Mouse (Mus musculus): Measurements from ENCODE around the gene Gm11437.

The Gm11437 gene

DNA sequence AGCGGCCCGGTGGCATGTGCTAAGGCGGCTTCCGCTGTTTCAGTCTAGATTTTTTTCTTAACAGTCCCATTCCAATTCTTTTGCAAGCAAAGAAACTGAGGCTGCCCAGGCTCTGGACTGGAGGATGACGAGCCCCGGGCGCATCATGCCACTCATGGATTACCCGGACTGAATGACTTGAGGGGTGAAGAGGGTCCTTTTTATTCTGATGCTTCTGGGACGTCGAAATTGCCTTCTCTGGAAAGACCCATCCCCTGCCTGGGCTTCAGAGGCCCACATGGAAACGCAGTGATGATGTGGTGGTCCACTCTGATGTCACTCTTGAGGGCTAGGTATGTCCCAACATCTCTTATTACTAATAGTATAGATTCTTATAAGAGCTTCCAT, 37.5 kb downstream of the Gm11437 start:
- H3K27me3 ChIP-seq (ENCODE audit: insufficient read depth, low read length): no peaks in the 10 kb centered on the region
- no peaks in the 10 kb centered on the region for H3K9me3 ChIP-seq (ENCODE audit: low read length)
- peaks cover 28% of the 10 kb centered on the region for H3K36me3 ChIP-seq (ENCODE audit: insufficient read depth, low read length)
- peaks cover 46% of the 10 kb centered on the region for H3K4me1 ChIP-seq (replicated peaks; ENCODE audit: low read depth, low read length)
- no peak for TF ChIP-seq NANOG (IDR thresholded peaks at IDR 0.05; ENCODE audit: borderline replicate concordance, low read length)
- TF ChIP-seq CTCF (conservative IDR thresholded peaks at IDR 0.05; ENCODE audit: low read length): no peak
- TF ChIP-seq POU5F1 (IDR thresholded peaks at IDR 0.05; ENCODE audit: borderline replicate concordance, low read length): no peak
- peak overlapping the region; percentile 90 for H3K4me3 ChIP-seq (replicated peaks; ENCODE audit: low read length)

DNA sequence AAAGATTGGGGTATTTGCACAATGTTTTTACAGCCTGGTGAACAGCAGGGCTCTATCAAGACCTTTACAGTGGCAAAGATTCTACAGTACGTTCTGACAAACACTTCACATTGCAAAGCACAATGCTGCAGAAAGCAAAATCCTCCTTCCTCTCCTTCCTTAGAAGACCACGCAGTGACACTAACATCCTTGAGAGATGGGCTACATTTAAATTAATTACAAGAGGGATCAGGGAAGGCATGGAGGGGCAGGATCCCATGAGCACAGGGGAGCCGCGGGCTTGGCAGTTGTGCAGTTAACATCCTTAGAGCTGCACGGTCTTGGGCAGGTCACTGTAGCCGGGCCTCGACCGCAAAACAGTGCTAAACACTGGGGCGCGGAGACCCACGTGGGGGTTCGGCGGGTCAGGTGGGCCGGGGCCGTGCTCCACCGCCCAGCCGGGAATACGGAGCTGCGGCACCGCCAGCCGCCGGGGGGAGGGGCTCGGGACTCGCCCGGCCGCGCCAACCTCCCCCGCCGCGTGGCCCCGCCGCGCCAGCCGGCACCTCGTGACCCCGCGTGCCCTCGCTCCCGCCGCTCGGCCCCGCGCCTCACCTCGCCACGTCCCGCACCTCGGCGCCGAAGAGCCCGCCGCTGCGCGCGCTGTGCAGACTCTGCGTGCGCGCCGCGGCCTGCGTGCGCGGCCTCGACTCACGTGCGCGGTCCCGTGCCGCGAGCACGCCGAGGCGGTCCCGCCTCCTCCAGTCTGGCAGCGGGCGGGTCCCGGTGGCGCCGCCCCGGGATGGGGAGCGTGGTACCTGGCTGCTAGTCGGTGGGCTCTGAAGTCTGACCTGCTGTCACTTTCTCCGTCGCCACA, 38.1 kb downstream of the Gm11437 start, which contains the start of the genes Tada2a and Acaca:
Gene Tada2a (minus strand): TSS at position 658 of the 856 bp plus-strand sequence.
Gene Acaca (plus strand): TSS at position 730 of the 856 bp plus-strand sequence.
- TF ChIP-seq NANOG (IDR thresholded peaks at IDR 0.05; ENCODE audit: borderline replicate concordance, low read length) (no peak), CTCF (conservative IDR thresholded peaks at IDR 0.05; ENCODE audit: low read length) (no peak), POU5F1 (IDR thresholded peaks at IDR 0.05; ENCODE audit: borderline replicate concordance, low read length) (no peak)

GRCm38 (mm10) chr11:84127977-84128376, 39.3 kb downstream of the Gm11437 start:
- Histone ChIP-seq H3K9me3 (ENCODE audit: low read length) (no peaks in the 10 kb centered on the region), H3K4me1 (replicated peaks; ENCODE audit: low read depth, low read length) (peaks cover 46% of the 10 kb centered on the region), H3K36me3 (ENCODE audit: insufficient read depth, low read length) (peaks cover 44% of the 10 kb centered on the region), H3K4me3 (replicated peaks; ENCODE audit: low read length) (peak overlapping the region; percentile 90), H3K27me3 (ENCODE audit: insufficient read depth, low read length) (no peaks in the 10 kb centered on the region)
- TF ChIP-seq POU5F1 (IDR thresholded peaks at IDR 0.05; ENCODE audit: borderline replicate concordance, low read length): no peak
- TF ChIP-seq NANOG (IDR thresholded peaks at IDR 0.05; ENCODE audit: borderline replicate concordance, low read length): no peak
- 0 out of 2 replicates have a peak, but pooled peaks have one; percentile 11 for TF ChIP-seq CTCF (conservative IDR thresholded peaks at IDR 0.05; ENCODE audit: low read length)

More for the DNA sequence above, 38.1 kb downstream of the Gm11437 start, which contains the start of the genes Tada2a and Acaca:
- no peaks in the 10 kb centered on the region for H3K9me3 ChIP-seq (ENCODE audit: low read length)
- H3K27me3 ChIP-seq (ENCODE audit: insufficient read depth, low read length): no peaks in the 10 kb centered on the region
- peaks cover 46% of the 10 kb centered on the region for H3K4me1 ChIP-seq (replicated peaks; ENCODE audit: low read depth, low read length)
- H3K36me3 ChIP-seq (ENCODE audit: insufficient read depth, low read length): peaks cover 34% of the 10 kb centered on the region
- H3K4me3 ChIP-seq (replicated peaks; ENCODE audit: low read length): peak within 1 kb of the TSS; percentile 90

- TF ChIP-seq POU5F1 (IDR thresholded peaks at IDR 0.05; ENCODE audit: borderline replicate concordance, low read length) (no peak), NANOG (IDR thresholded peaks at IDR 0.05; ENCODE audit: borderline replicate concordance, low read length) (peak; percentile 79; the same call in 1 of the 2 replicates)
- H3K27me3 ChIP-seq (ENCODE audit: insufficient read depth, low read length): no peaks in the 10 kb centered on the region
- H3K4me1 ChIP-seq (replicated peaks; ENCODE audit: low read depth, low read length): peaks cover 16% of the 10 kb centered on the region
- peaks cover 98% of the 10 kb centered on the region for H3K36me3 ChIP-seq (ENCODE audit: insufficient read depth, low read length)
- H3K9me3 ChIP-seq (ENCODE audit: low read length): no peaks in the 10 kb centered on the region
- no peak overlapping the region for H3K4me3 ChIP-seq (replicated peaks; ENCODE audit: low read length)
Observed at GRCm38 (mm10) chr11:84121051-84121956, 46.0 kb downstream of the Gm11437 start.

- TF ChIP-seq POU5F1 (IDR thresholded peaks at IDR 0.05; ENCODE audit: borderline replicate concordance, low read length): no peak
- no peak for TF ChIP-seq CTCF (conservative IDR thresholded peaks at IDR 0.05; ENCODE audit: low read length)
- TF ChIP-seq NANOG (IDR thresholded peaks at IDR 0.05; ENCODE audit: borderline replicate concordance, low read length): no peak
- Histone ChIP-seq H3K4me1 (replicated peaks; ENCODE audit: low read depth, low read length) (peaks cover 6% of the 10 kb centered on the region; the same call in 1 of the 2 replicates), H3K36me3 (ENCODE audit: insufficient read depth, low read length) (peaks cover 99% of the 10 kb centered on the region), H3K4me3 (replicated peaks; ENCODE audit: low read length) (no peak overlapping the region), H3K27me3 (ENCODE audit: insufficient read depth, low read length) (no peaks in the 10 kb centered on the region), H3K9me3 (ENCODE audit: low read length) (no peaks in the 10 kb centered on the region)
Observed at GRCm38 (mm10) chr11:84117431-84117830, 49.8 kb downstream of the Gm11437 start.

- Histone ChIP-seq H3K36me3 (ENCODE audit: insufficient read depth, low read length) (peaks cover 96% of the 10 kb centered on the region), H3K4me1 (replicated peaks; ENCODE audit: low read depth, low read length) (no peaks in the 10 kb centered on the region; the same call in 1 of the 2 replicates), H3K9me3 (ENCODE audit: low read length) (no peaks in the 10 kb centered on the region), H3K27me3 (ENCODE audit: insufficient read depth, low read length) (no peaks in the 10 kb centered on the region), H3K4me3 (replicated peaks; ENCODE audit: low read length) (no peak overlapping the region)
- TF ChIP-seq CTCF (conservative IDR thresholded peaks at IDR 0.05; ENCODE audit: low read length) (peak; percentile 44), NANOG (IDR thresholded peaks at IDR 0.05; ENCODE audit: borderline replicate concordance, low read length) (no peak), POU5F1 (IDR thresholded peaks at IDR 0.05; ENCODE audit: borderline replicate concordance, low read length) (no peak)
Observed at GRCm38 (mm10) chr11:84116221-84116620, 51.1 kb downstream of the Gm11437 start.

GRCm38 (mm10) chr11:84115646-84116045, 51.6 kb downstream of the Gm11437 start:
- no peak overlapping the region for H3K4me3 ChIP-seq (replicated peaks; ENCODE audit: low read length)
- TF ChIP-seq CTCF (conservative IDR thresholded peaks at IDR 0.05; ENCODE audit: low read length): no peak
- no peak for TF ChIP-seq NANOG (IDR thresholded peaks at IDR 0.05; ENCODE audit: borderline replicate concordance, low read length)
- no peak for TF ChIP-seq POU5F1 (IDR thresholded peaks at IDR 0.05; ENCODE audit: borderline replicate concordance, low read length)

DNA sequence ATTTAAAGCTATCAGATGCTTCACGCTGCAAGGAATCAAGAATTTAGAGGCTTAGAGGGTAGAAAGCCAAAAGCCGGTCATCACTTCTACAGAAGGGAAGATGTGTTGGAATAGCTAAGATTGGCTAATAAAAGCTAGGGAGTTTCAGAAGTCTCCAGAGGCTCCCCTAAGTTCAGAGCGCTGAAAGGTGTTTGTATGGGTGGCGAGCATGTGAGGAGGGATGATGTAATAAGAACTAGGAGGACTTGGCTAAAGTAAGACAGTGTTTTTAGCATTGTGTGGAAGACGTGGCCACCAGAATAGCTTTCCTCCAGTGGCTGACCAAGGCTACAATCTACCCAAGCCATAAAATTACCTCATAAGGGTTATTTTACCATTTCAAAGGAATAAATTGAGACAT, 53.7 kb downstream of the Gm11437 start:
- Histone ChIP-seq H3K4me1 (replicated peaks; ENCODE audit: low read depth, low read length) (no peaks in the 10 kb centered on the region), H3K36me3 (ENCODE audit: insufficient read depth, low read length) (peaks cover 94% of the 10 kb centered on the region), H3K27me3 (ENCODE audit: insufficient read depth, low read length) (no peaks in the 10 kb centered on the region), H3K9me3 (ENCODE audit: low read length) (no peaks in the 10 kb centered on the region), H3K4me3 (replicated peaks; ENCODE audit: low read length) (no peak overlapping the region)
- no peak for TF ChIP-seq POU5F1 (IDR thresholded peaks at IDR 0.05; ENCODE audit: borderline replicate concordance, low read length)
- no peak for TF ChIP-seq NANOG (IDR thresholded peaks at IDR 0.05; ENCODE audit: borderline replicate concordance, low read length)

More at GRCm38 (mm10) chr11:84115646-84116045, 51.6 kb downstream of the Gm11437 start:
- H3K9me3 ChIP-seq (ENCODE audit: low read length): no peaks in the 10 kb centered on the region
- no peaks in the 10 kb centered on the region for H3K4me1 ChIP-seq (replicated peaks; ENCODE audit: low read depth, low read length)
- H3K27me3 ChIP-seq (ENCODE audit: insufficient read depth, low read length): no peaks in the 10 kb centered on the region
- H3K36me3 ChIP-seq (ENCODE audit: insufficient read depth, low read length): peaks cover 95% of the 10 kb centered on the region

Measured in E14TG2a.4 (cell line).